Mouse (Mus musculus): ENCODE results near the gene Prkd2. TPM values are rescaled to one million over a fixed set of nuclear protein-coding genes. Genes with fewer than 3 reads are reported as not detected.
A peak's percentile ranks its signal among the peaks of the same experiment; 100 is the strongest.

The Prkd2 gene
- 10.2 and 12.0 TPM in 2 replicates for polyA plus RNA-seq (2016; fragmentation: Nextera tagmentation; extraction: Ambion mirVana)

DNA sequence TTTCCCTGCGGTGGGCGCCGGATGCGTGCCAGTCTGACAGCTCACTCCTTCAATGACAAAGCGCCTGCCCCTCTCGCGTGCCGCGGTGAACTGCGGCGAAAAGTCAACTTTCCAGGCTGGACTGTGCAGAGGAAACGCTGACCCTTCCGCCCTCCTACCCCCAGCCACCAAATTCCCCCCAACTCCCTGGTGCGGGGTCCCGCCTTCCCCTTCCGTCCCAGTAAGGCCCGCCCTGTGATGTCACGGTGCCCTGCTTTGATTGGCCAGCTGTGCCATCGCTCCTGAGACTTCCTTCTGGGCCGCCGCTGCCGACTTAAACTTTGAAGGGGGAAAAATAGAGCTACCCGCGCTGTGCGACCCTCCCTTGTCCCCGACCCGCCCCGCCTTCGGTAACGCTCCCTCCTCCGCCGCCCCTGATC lies at the start of gene Prkd2:
TSS of gene Prkd2 (plus strand) at position 258 of the 419 bp plus-strand sequence.
- peak; percentile 87 for ATAC-seq (ENCODE audit: low FRiP score, low read depth)
- H3K9ac ChIP-seq (replicated peaks) = peak within 1 kb of the TSS; percentile 87
- WGBS = under 1% methylated on average over 27 of the region's 32 CpGs
- H3K36me3 ChIP-seq = peaks cover 43% of the 10 kb centered on the region
- H3K4me2 ChIP-seq (replicated peaks) = peak within 1 kb of the TSS; percentile 97
- peak within 1 kb of the TSS; percentile 52 for H3K4me3 ChIP-seq
- peaks cover 3% of the 10 kb centered on the region; the same call in 1 of the 2 replicates for H3K27me3 ChIP-seq
- no peaks in the 10 kb centered on the region for H3K9me3 ChIP-seq
- H3K27ac ChIP-seq (replicated peaks) = peak within 1 kb of the TSS; percentile 67
- H3K4me1 ChIP-seq = peaks cover 30% of the 10 kb centered on the region

- 95% methylated on average over 19 of the region's 19 CpGs for WGBS
- Histone ChIP-seq H3K9ac (replicated peaks) (no peak overlapping the region), H3K4me2 (replicated peaks) (no peak overlapping the region), H3K27me3 (no peaks in the 10 kb centered on the region), H3K36me3 (peaks cover 45% of the 10 kb centered on the region), H3K27ac (replicated peaks) (no peak overlapping the region), H3K4me1 (no peaks in the 10 kb centered on the region), H3K4me3 (no peak overlapping the region), H3K9me3 (no peaks in the 10 kb centered on the region)
- no peak for ATAC-seq (ENCODE audit: low FRiP score, low read depth)
Measured at GRCm38 (mm10) chr7:16793010-16793725, 49.5 kb upstream of the Prkd2 start.

DNA sequence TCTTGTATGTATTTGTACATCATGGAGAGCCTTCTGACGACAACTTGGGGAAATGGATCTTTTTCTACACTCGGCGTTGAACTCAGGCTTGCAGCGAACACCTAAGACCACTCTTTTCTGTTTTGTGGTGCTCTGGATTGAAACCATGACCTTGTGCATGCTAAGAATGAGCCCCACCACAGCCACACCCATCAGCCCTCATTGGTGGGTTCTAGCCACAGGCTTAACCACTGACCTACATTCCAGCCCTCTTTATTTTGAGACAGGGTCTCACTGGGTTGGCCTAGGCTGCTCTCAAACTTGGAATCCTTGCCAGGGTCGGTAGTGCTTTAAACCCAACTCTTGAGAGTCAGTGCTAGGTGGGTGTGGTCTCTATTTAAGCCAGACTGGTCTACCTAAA lies 47.8 kb upstream of the Prkd2 start:
- no peak for ATAC-seq (ENCODE audit: low FRiP score, low read depth)
- peaks cover 48% of the 10 kb centered on the region for H3K36me3 ChIP-seq
- no peak overlapping the region for H3K4me2 ChIP-seq (replicated peaks)

GRCm38 (mm10) chr7:16804409-16805028 lies 38.2 kb upstream of the Prkd2 start:
- WGBS = 32% methylated on average over 8 of the region's 8 CpGs
- Histone ChIP-seq H3K27ac (replicated peaks) (no peak overlapping the region), H3K36me3 (peaks cover 6% of the 10 kb centered on the region), H3K4me2 (replicated peaks) (no peak overlapping the region), H3K4me1 (no peaks in the 10 kb centered on the region), H3K4me3 (no peak overlapping the region), H3K9ac (replicated peaks) (no peak overlapping the region), H3K9me3 (no peaks in the 10 kb centered on the region), H3K27me3 (no peaks in the 10 kb centered on the region)
- ATAC-seq (ENCODE audit: low FRiP score, low read depth) = 0 out of 2 replicates have a peak, but pooled peaks have one; percentile 12

More for the DNA sequence above, 47.8 kb upstream of the Prkd2 start:
- no peak overlapping the region for H3K4me3 ChIP-seq
- no peaks in the 10 kb centered on the region for H3K9me3 ChIP-seq
- H3K9ac ChIP-seq (replicated peaks) = no peak overlapping the region
- no peak overlapping the region for H3K27ac ChIP-seq (replicated peaks)
- H3K27me3 ChIP-seq = no peaks in the 10 kb centered on the region
- WGBS = 88% methylated on average over 5 of the region's 5 CpGs
- H3K4me1 ChIP-seq = no peaks in the 10 kb centered on the region

DNA sequence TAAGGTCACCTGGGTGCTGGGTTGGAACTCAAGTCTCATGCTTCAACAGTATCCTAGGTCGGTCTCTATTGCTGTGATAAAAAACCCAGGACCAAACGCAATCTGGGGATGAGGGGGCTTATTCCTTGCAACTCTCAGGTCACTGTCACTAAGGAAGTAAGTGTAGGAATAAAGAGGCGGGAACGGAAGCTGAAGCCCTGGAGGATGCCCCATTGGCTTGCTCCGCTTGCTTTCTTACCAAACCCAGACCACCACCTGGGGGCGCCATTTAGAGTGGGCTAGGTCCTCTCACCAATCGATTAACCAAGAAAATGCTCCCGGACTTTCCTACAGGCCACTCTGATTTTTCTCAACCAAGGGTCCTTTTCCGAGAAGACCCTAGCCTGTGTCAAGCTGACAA lies 34.8 kb upstream of the Prkd2 start:
- H3K4me3 ChIP-seq = no peak overlapping the region
- H3K27ac ChIP-seq (replicated peaks) = no peak overlapping the region
- 89% methylated on average over 9 of the region's 9 CpGs for WGBS
- peaks cover 31% of the 10 kb centered on the region for H3K27me3 ChIP-seq
- H3K4me1 ChIP-seq = peaks cover 18% of the 10 kb centered on the region
- H3K9me3 ChIP-seq = no peaks in the 10 kb centered on the region
- ATAC-seq (ENCODE audit: low FRiP score, low read depth) = no peak
- no peak overlapping the region for H3K9ac ChIP-seq (replicated peaks)
- peaks cover 12% of the 10 kb centered on the region for H3K36me3 ChIP-seq
- H3K4me2 ChIP-seq (replicated peaks) = no peak overlapping the region

GRCm38 (mm10) chr7:16808647-16809046 lies 34.1 kb upstream of the Prkd2 start:
- WGBS = 89% methylated on average over 9 of the region's 9 CpGs
- peaks cover 18% of the 10 kb centered on the region for H3K4me1 ChIP-seq
- H3K4me3 ChIP-seq = no peak overlapping the region
- peaks cover 17% of the 10 kb centered on the region for H3K36me3 ChIP-seq
- H3K9ac ChIP-seq (replicated peaks) = no peak overlapping the region
- no peak overlapping the region for H3K4me2 ChIP-seq (replicated peaks)
- peaks cover 38% of the 10 kb centered on the region for H3K27me3 ChIP-seq
- no peak overlapping the region for H3K27ac ChIP-seq (replicated peaks)
- no peak for ATAC-seq (ENCODE audit: low FRiP score, low read depth)
- no peaks in the 10 kb centered on the region for H3K9me3 ChIP-seq

GRCm38 (mm10) chr7:16809739-16810138 lies 33.0 kb upstream of the Prkd2 start:
- peaks cover 40% of the 10 kb centered on the region for H3K27me3 ChIP-seq
- no peak for ATAC-seq (ENCODE audit: low FRiP score, low read depth)
- peaks cover 25% of the 10 kb centered on the region for H3K36me3 ChIP-seq
- H3K4me1 ChIP-seq = peaks cover 28% of the 10 kb centered on the region
- no peak overlapping the region for H3K4me3 ChIP-seq
- no peak overlapping the region for H3K27ac ChIP-seq (replicated peaks)
- no peak overlapping the region for H3K9ac ChIP-seq (replicated peaks)
- H3K4me2 ChIP-seq (replicated peaks) = no peak overlapping the region
- H3K9me3 ChIP-seq = no peaks in the 10 kb centered on the region
- 32% methylated on average over 10 of the region's 10 CpGs for whole genome bisulfite sequencing

DNA sequence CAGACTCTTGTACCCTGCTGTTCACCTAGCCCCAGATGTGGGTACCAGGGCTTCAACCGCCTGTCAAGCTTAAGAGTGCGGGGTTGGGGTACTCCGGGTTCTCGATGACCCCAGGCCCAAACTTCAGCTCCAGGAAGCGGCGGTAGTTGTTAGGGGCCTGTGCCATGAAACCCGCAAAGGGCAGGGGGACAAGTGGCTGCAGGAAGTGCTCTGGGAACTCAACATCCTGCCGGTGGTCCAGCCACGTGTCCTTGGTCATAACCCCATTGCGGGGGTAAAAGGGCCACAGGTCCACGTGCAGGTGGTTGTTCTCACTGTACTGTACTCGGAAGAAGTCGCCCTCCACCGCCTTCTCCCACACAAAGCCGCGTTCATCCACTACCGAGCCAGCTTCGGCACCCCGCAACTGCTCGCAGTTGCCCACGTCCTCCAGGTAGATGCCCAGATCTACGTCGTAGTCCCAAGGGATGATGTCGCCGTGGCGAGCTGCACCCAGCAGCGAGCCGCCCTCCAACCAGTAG lies 32.2 kb upstream of the Prkd2 start:
- Histone ChIP-seq H3K27me3 (peaks cover 40% of the 10 kb centered on the region), H3K4me2 (replicated peaks) (peak overlapping the region; percentile 68), H3K4me1 (peaks cover 35% of the 10 kb centered on the region), H3K9ac (replicated peaks) (peak overlapping the region; percentile 62; the same call in 1 of the 2 replicates), H3K4me3 (peak overlapping the region; percentile 45), H3K36me3 (peaks cover 25% of the 10 kb centered on the region), H3K27ac (replicated peaks) (peak overlapping the region; percentile 80), H3K9me3 (no peaks in the 10 kb centered on the region)
- ATAC-seq (ENCODE audit: low FRiP score, low read depth) = no peak
- WGBS = 49% methylated on average over 28 of the region's 28 CpGs

GRCm38 (mm10) chr7:16810920-16811648 lies 31.6 kb upstream of the Prkd2 start:
- Histone ChIP-seq H3K4me3 (peak overlapping the region; percentile 45), H3K4me2 (replicated peaks) (peak overlapping the region; percentile 68), H3K9me3 (no peaks in the 10 kb centered on the region), H3K4me1 (peaks cover 38% of the 10 kb centered on the region), H3K9ac (replicated peaks) (peak overlapping the region; percentile 62), H3K27me3 (peaks cover 40% of the 10 kb centered on the region), H3K36me3 (peaks cover 25% of the 10 kb centered on the region), H3K27ac (replicated peaks) (peak overlapping the region; percentile 80)
- ATAC-seq (ENCODE audit: low FRiP score, low read depth) = no peak
- WGBS = 5% methylated on average over 87 of the region's 90 CpGs

- no peaks in the 10 kb centered on the region for H3K9me3 ChIP-seq
- ATAC-seq (ENCODE audit: low FRiP score, low read depth) = no peak
- peaks cover 25% of the 10 kb centered on the region for H3K36me3 ChIP-seq
- H3K27ac ChIP-seq (replicated peaks) = peak overlapping the region; percentile 80
- H3K27me3 ChIP-seq = peaks cover 40% of the 10 kb centered on the region
- H3K4me2 ChIP-seq (replicated peaks) = peak overlapping the region; percentile 68
- H3K4me1 ChIP-seq = peaks cover 38% of the 10 kb centered on the region
- WGBS = 8% methylated on average over 17 of the region's 17 CpGs
- peak overlapping the region; percentile 62 for H3K9ac ChIP-seq (replicated peaks)
- peak overlapping the region; percentile 45 for H3K4me3 ChIP-seq
Measured at GRCm38 (mm10) chr7:16811649-16812070, 31.0 kb upstream of the Prkd2 start.

DNA sequence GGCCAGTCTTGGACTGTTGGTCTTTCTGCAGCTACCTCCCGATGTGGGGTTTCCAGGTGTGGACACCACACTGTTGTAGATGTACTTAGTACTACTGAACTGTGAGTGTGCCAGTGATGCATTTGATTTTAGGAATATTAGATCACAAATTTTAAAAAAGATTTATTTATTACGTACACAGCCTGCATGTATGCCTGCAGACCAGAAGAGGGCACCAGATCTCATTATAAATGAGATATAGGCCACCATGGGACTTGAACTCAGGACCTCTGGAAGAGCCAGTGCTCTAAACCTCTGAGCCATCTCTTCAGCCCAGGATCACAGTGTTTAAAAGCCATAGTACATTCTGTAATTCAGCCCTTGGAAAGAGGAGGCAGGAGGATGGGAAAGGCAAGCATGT lies 30.2 kb upstream of the Prkd2 start:
- 82% methylated on average over 2 of the region's 2 CpGs for WGBS
- H3K9me3 ChIP-seq = no peaks in the 10 kb centered on the region
- no peak overlapping the region for H3K4me3 ChIP-seq
- no peak for ATAC-seq (ENCODE audit: low FRiP score, low read depth)
- peaks cover 43% of the 10 kb centered on the region for H3K4me1 ChIP-seq
- H3K4me2 ChIP-seq (replicated peaks) = no peak overlapping the region
- H3K27ac ChIP-seq (replicated peaks) = no peak overlapping the region
- peaks cover 40% of the 10 kb centered on the region for H3K27me3 ChIP-seq
- peaks cover 22% of the 10 kb centered on the region; the same call in 1 of the 2 replicates for H3K36me3 ChIP-seq
- H3K9ac ChIP-seq (replicated peaks) = no peak overlapping the region

Data from midbrain, embryonic 12.5 days (tissue).